Mouse (Mus musculus) embryonic fibroblast, embryonic 13.5 days (primary cell): ENCODE data around the gene Zfp960.
"Not testable (repeated sequence)": the region's sequence is repeated elsewhere in the genome, so short reads cannot be mapped to it uniquely, and the experiment has no call there.

Experiments used
- CTCF ChIP-seq: IDR thresholded peaks from 2 replicates; pipeline ENCODE4 v1.5.1; 2011; ENCODE audit warnings: mild to moderate bottlenecking, control low read depth, low read length, moderate library complexity, borderline replicate concordance; ENCODE audit not compliant: insufficient read depth
- POLR2A ChIP-seq: IDR thresholded peaks from 2 replicates; pipeline ENCODE4 v1.6.1; 2011; ENCODE audit warnings: low read depth, mild to moderate bottlenecking, control low read depth, low read length, moderate library complexity

DNA sequence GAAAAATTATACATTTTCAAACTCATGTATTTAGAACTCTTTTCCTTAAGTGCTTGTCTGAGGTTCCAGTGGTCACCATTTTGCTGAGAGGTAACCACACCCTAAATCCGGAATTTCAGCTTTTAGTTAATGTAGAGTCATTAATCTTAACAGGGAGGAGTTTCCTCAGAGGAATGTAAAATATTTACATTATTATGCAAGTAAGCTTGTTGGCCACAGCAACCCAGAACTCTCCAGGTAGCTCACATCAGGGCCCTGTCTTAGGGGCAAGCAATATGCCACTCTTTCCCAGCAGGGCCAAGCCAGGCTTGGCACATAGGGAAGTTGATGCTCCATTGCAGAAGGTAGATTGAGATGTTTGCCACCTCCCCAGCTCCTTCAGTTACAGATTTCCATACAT, 4.3 kb upstream of the Zfp960 start:
- not testable (repeated sequence) for TF ChIP-seq CTCF, POLR2A
